Mouse (Mus musculus) forebrain, embryonic 10.5 days (tissue): ENCODE results near the gene Cyp4x1. TPM values are rescaled to one million over a fixed set of nuclear protein-coding genes. Genes with fewer than 3 reads are reported as not detected.

Source experiments
- DNase-seq: peaks from one replicate; pipeline ENCODE4 v3.0.0-alpha.2; 2017; ENCODE audit warnings: low spot score; ENCODE audit errors: extremely low spot score
- H3K27ac ChIP-seq: fragments of 300-500 bp; sonication (generic); 2 replicates; pipeline ENCODE4 v1.5.1; 2016; ENCODE audit warnings: mild to moderate bottlenecking
- H3K27me3 ChIP-seq: fragments of 300-500 bp; sonication (generic); 2 replicates; pipeline ENCODE4 v1.6.1; 2016; ENCODE audit warnings: mild to moderate bottlenecking; ENCODE audit not compliant: poor library complexity, severe bottlenecking
- H3K36me3 ChIP-seq: fragments of 300-500 bp; sonication (generic); replicated peaks from 2 replicates; pipeline ENCODE4 v1.6.1; 2016; ENCODE audit warnings: mild to moderate bottlenecking, moderate library complexity
- H3K4me1 ChIP-seq: fragments of 300-500 bp; sonication (generic); 2 replicates; pipeline ENCODE4 v1.6.1; 2016
- H3K4me3 ChIP-seq: fragments of 300-500 bp; sonication (generic); 2 replicates; pipeline ENCODE4 v1.5.1; 2016; ENCODE audit warnings: mild to moderate bottlenecking, moderate library complexity
- H3K9me3 ChIP-seq: fragments of 300-500 bp; sonication (generic); 2 replicates; pipeline ENCODE4 v1.6.1; 2016; ENCODE audit warnings: mild to moderate bottlenecking, moderate library complexity
- WGBS: fragments of 180-500 bp; shearing (Covaris S2); methylation state at CpG from one replicate; pipeline ENCODE4 v1.1.7; 2016; 5-methylcytosine and 5-hydroxymethylcytosine counted together
- polyA plus RNA-seq: library from polyadenylated mRNA; unstranded; fragments of >200 nt; fragmentation: Nextera tagmentation; extraction: Ambion mirVana; gene quantifications from 2 replicates; pipeline ENCODE4 v1.2.1, GENCODE M21; 2016

Gene Cyp4x1
- polyA plus RNA-seq, 1 experiment from 2014 or later, result 0.12 TPM

GRCm38 (mm10) chr4:115086257-115086656 lies 47.8 kb downstream of the Cyp4x1 start:
- no peaks in the 10 kb centered on the region for H3K36me3 ChIP-seq
- no peaks in the 10 kb centered on the region for H3K9me3 ChIP-seq
- no peak overlapping the region for H3K27ac ChIP-seq
- H3K4me3 ChIP-seq, result no peak overlapping the region
- H3K27me3 ChIP-seq, result peaks cover 77% of the 10 kb centered on the region
- no peak for DNase-seq
- WGBS, result 67% methylated on average over 4 of the region's 4 CpGs
- H3K4me1 ChIP-seq, result 0 out of 2 replicates have a peak, but pooled peaks cover 9% of the 10 kb centered on the region

- Histone ChIP-seq H3K36me3 (no peaks in the 10 kb centered on the region), H3K27me3 (peaks cover 74% of the 10 kb centered on the region), H3K9me3 (no peaks in the 10 kb centered on the region), H3K4me3 (no peak overlapping the region), H3K27ac (no peak overlapping the region), H3K4me1 (0 out of 2 replicates have a peak, but pooled peaks cover 9% of the 10 kb centered on the region)
- peak; percentile 62 for DNase-seq
- WGBS, result 24% methylated on average over 6 of the region's 6 CpGs
Observed at GRCm38 (mm10) chr4:115085522-115086095, 48.5 kb downstream of the Cyp4x1 start.

GRCm38 (mm10) chr4:115083031-115083430 lies 51.0 kb downstream of the Cyp4x1 start:
- DNase-seq, result no peak
- H3K4me3 ChIP-seq, result no peak overlapping the region
- H3K4me1 ChIP-seq, result peaks cover 21% of the 10 kb centered on the region
- no peaks in the 10 kb centered on the region for H3K36me3 ChIP-seq
- H3K27ac ChIP-seq, result no peak overlapping the region
- H3K9me3 ChIP-seq, result no peaks in the 10 kb centered on the region
- 93% methylated on average over 3 of the region's 3 CpGs for WGBS
- H3K27me3 ChIP-seq, result peaks cover 59% of the 10 kb centered on the region

- Histone ChIP-seq H3K4me1 (peaks cover 28% of the 10 kb centered on the region), H3K9me3 (no peaks in the 10 kb centered on the region), H3K27ac (peak overlapping the region; percentile 81), H3K36me3 (no peaks in the 10 kb centered on the region), H3K4me3 (no peak overlapping the region), H3K27me3 (peaks cover 45% of the 10 kb centered on the region)
- 17% methylated on average over 5 of the region's 5 CpGs for WGBS
- DNase-seq, result no peak
Observed at GRCm38 (mm10) chr4:115079821-115080349, 54.2 kb downstream of the Cyp4x1 start.

- H3K27ac ChIP-seq, result peak overlapping the region; percentile 81
- H3K4me3 ChIP-seq, result peak overlapping the region; percentile 7; the same call in 1 of the 2 replicates
- WGBS, result 11% methylated on average over 10 of the region's 10 CpGs
- peaks cover 28% of the 10 kb centered on the region for H3K4me1 ChIP-seq
- H3K9me3 ChIP-seq, result no peaks in the 10 kb centered on the region
- H3K27me3 ChIP-seq, result peaks cover 39% of the 10 kb centered on the region
- peak; percentile 63 for DNase-seq
- H3K36me3 ChIP-seq, result no peaks in the 10 kb centered on the region
Observed at GRCm38 (mm10) chr4:115078892-115079820, 54.9 kb downstream of the Cyp4x1 start.

GRCm38 (mm10) chr4:115075204-115075915 lies 58.7 kb downstream of the Cyp4x1 start:
- Histone ChIP-seq H3K27ac (0 out of 2 replicates have a peak overlapping the region, but pooled peaks have one; percentile 40), H3K36me3 (no peaks in the 10 kb centered on the region), H3K27me3 (peaks cover 21% of the 10 kb centered on the region), H3K9me3 (no peaks in the 10 kb centered on the region), H3K4me1 (peaks cover 28% of the 10 kb centered on the region), H3K4me3 (no peak overlapping the region)
- 40% methylated on average over 3 of the region's 3 CpGs for WGBS
- DNase-seq, result no peak

GRCm38 (mm10) chr4:115074789-115075188 lies 59.3 kb downstream of the Cyp4x1 start:
- no peak overlapping the region for H3K27ac ChIP-seq
- WGBS, result 81% methylated on average over 1 of the region's 1 CpGs
- peaks cover 25% of the 10 kb centered on the region for H3K27me3 ChIP-seq
- no peaks in the 10 kb centered on the region for H3K36me3 ChIP-seq
- peaks cover 23% of the 10 kb centered on the region for H3K4me1 ChIP-seq
- DNase-seq, result no peak
- H3K4me3 ChIP-seq, result no peak overlapping the region
- H3K9me3 ChIP-seq, result no peaks in the 10 kb centered on the region

GRCm38 (mm10) chr4:115071668-115072067 lies 62.4 kb downstream of the Cyp4x1 start:
- 45% methylated on average over 1 of the region's 1 CpGs for WGBS
- peaks cover 46% of the 10 kb centered on the region for H3K27me3 ChIP-seq

GRCm38 (mm10) chr4:115063518-115064239 lies 70.4 kb downstream of the Cyp4x1 start:
- no peak for DNase-seq

More at GRCm38 (mm10) chr4:115071668-115072067, 62.4 kb downstream of the Cyp4x1 start:
- DNase-seq, result no peak
- no peak overlapping the region for H3K4me3 ChIP-seq
- H3K36me3 ChIP-seq, result no peaks in the 10 kb centered on the region
- peaks cover 7% of the 10 kb centered on the region; the same call in 1 of the 2 replicates for H3K4me1 ChIP-seq
- H3K27ac ChIP-seq, result no peak overlapping the region
- H3K9me3 ChIP-seq, result no peaks in the 10 kb centered on the region

GRCm38 (mm10) chr4:115062875-115063517 lies 71.1 kb downstream of the Cyp4x1 start:
- Histone ChIP-seq H3K36me3 (no peaks in the 10 kb centered on the region), H3K4me3 (peak overlapping the region; percentile 62), H3K9me3 (no peaks in the 10 kb centered on the region), H3K4me1 (peaks cover 27% of the 10 kb centered on the region), H3K27me3 (peaks cover 100% of the 10 kb centered on the region), H3K27ac (peak overlapping the region; percentile 70)
- WGBS, result under 1% methylated on average over 58 of the region's 58 CpGs
- peak; percentile 58 for DNase-seq

More at GRCm38 (mm10) chr4:115063518-115064239, 70.4 kb downstream of the Cyp4x1 start:
- H3K27ac ChIP-seq, result peak overlapping the region; percentile 70
- no peaks in the 10 kb centered on the region for H3K36me3 ChIP-seq
- WGBS, result under 1% methylated on average over 31 of the region's 31 CpGs
- peak overlapping the region; percentile 62 for H3K4me3 ChIP-seq
- H3K9me3 ChIP-seq, result no peaks in the 10 kb centered on the region
- peaks cover 100% of the 10 kb centered on the region for H3K27me3 ChIP-seq
- H3K4me1 ChIP-seq, result peaks cover 27% of the 10 kb centered on the region

GRCm38 (mm10) chr4:115062540-115062874 lies 71.6 kb downstream of the Cyp4x1 start:
- H3K27ac ChIP-seq, result peak overlapping the region; percentile 70; the same call in 1 of the 2 replicates
- H3K4me3 ChIP-seq, result peak overlapping the region; percentile 62
- H3K4me1 ChIP-seq, result peaks cover 29% of the 10 kb centered on the region
- H3K9me3 ChIP-seq, result no peaks in the 10 kb centered on the region
- peaks cover 100% of the 10 kb centered on the region for H3K27me3 ChIP-seq
- peak; percentile 35 for DNase-seq
- WGBS, result 1% methylated on average over 9 of the region's 9 CpGs
- no peaks in the 10 kb centered on the region for H3K36me3 ChIP-seq
